Mouse (Mus musculus) embryo, embryonic 11 days (tissue): Measurements from ENCODE around the gene Atp1a3.

Experiments
- DNase-seq: peaks from one replicate; pipeline ENCODE4 v3.0.0-alpha.2; 2015

Atp1a3 gene

GRCm38 (mm10) chr7:24964288-24964687 is 41.5 kb downstream of the Atp1a3 start:
- no peak for DNase-seq

GRCm38 (mm10) chr7:24955226-24955625 is 50.5 kb downstream of the Atp1a3 start:
- DNase-seq: no peak

GRCm38 (mm10) chr7:24954450-24954849 is 51.3 kb downstream of the Atp1a3 start:
- DNase-seq: peak; percentile 44

GRCm38 (mm10) chr7:24953966-24954365 is 51.8 kb downstream of the Atp1a3 start:
- no peak for DNase-seq

GRCm38 (mm10) chr7:24949958-24950623 is 55.7 kb downstream of the Atp1a3 start:
- peak; percentile 90 for DNase-seq

- no peak for DNase-seq
These were observed 57.0 kb downstream of the Atp1a3 start for GRCm38 (mm10) chr7:24948774-24949173.

- DNase-seq: no peak
These were observed 58.3 kb downstream of the Atp1a3 start for GRCm38 (mm10) chr7:24947316-24948048.

- DNase-seq: no peak
These were observed 61.4 kb downstream of the Atp1a3 start, which contains the start of gene Gm4881 for GRCm38 (mm10) chr7:24944257-24944950. Gene Gm4881, minus strand, starts transcription at chr7:24944494.

- DNase-seq: no peak
These were observed 62.1 kb downstream of the Atp1a3 start for GRCm38 (mm10) chr7:24943641-24944040.

GRCm38 (mm10) chr7:24931651-24932050 is 74.1 kb downstream of the Atp1a3 start:
- DNase-seq: no peak

- no peak for DNase-seq
These were observed 75.3 kb downstream of the Atp1a3 start for GRCm38 (mm10) chr7:24930475-24930874.
